Mouse (Mus musculus): ENCODE results near the gene Inafm2.

DNA sequence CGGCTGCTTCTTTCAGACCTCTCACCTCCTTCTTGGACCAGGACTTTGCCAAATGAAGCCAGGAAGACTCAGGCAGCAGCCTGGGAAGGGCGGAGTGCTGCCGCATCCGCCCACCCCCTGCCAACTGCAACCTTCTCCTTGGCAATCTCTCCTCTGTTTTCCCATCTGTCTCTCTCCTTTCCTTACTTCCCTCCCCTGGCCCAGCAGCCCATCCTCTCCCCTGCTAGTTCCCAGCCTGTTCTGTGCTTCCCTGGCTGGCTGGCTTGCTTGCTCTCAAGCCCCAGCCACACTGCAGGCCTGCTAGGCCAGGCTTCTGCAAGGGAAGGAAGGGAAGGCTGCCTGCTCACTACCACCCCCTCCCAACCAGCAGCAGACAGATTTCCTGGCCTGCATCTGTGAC is 30.3 kb downstream of the Inafm2 start:
- TF ChIP-seq CTCF (IDR thresholded peaks at IDR 0.05; ENCODE audit: low read depth): no peak
- no peak for TF ChIP-seq EP300 (IDR thresholded peaks at IDR 0.05; ENCODE audit: low read depth)

Measured in liver, embryonic 14.5 days (tissue).